Mouse (Mus musculus): ENCODE measurements around the gene Mrpl52.

The Mrpl52 gene

DNA sequence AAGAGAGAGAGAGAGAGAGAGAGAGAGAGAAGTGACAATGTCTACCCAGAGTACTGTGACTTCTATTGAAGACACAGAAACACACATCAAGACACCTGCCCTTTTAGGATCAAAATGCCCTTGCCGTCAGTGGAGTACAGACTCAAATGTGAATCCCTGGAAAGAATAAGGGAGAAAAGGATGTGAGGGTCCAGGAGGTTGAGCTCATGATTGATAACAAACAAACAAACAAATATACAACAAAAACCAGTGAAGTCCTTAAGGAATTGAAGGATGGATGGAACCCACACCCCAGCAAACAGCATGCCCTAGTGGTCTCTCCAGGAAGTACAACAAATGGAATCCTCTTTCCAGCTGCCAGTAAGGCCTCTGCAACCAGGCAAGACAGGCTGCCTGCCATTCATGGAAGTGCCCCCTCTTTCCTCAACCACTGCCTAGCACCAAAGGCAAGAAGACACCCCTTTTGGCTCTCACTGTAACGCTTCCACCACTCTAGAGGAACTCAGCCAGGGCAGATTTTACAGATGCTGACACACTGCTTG lies 14.0 kb upstream of the Mrpl52 start:
- peak; percentile 79 for DNase-seq

DNA sequence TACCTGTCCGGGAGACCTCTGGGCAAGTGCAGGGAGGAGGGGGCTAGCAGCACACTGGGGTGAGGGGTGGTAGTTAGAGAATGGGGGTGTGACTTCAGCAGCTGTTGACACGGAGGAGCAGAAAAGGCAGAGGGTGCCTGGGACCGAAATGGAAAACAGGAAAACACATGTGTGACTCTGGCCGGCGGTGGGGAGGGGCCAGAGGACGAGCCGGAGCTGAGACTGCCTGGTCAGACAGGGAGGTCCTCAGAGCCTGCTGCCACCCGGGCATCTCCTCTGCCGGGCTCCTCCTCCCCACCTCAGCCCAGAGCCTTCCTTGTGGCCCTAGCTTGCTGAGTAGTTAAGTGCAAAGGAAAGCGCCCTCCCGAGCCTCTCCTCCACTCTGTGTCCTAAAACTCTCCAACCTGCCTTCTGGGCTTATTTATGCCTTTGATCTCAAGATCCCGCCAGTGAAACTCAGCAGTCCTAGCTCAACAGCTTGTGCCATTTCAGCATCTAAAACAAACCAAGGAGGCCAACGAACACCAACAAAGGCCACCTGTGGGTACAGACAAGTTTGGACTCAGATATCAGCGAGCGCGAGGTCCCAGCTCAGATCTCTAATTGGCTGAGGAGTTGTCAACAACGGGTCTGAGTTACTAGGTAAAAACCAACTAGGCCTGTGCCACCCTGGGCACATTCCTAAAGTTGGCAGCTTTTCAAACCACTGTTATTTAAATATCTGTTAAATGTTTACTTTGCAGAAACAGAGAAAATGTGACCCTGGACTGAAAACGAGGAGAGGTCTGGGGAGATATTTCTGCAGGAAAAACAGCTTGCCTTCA lies 12.6 kb upstream of the Mrpl52 start:
- DNase-seq = peak; percentile 64

DNA sequence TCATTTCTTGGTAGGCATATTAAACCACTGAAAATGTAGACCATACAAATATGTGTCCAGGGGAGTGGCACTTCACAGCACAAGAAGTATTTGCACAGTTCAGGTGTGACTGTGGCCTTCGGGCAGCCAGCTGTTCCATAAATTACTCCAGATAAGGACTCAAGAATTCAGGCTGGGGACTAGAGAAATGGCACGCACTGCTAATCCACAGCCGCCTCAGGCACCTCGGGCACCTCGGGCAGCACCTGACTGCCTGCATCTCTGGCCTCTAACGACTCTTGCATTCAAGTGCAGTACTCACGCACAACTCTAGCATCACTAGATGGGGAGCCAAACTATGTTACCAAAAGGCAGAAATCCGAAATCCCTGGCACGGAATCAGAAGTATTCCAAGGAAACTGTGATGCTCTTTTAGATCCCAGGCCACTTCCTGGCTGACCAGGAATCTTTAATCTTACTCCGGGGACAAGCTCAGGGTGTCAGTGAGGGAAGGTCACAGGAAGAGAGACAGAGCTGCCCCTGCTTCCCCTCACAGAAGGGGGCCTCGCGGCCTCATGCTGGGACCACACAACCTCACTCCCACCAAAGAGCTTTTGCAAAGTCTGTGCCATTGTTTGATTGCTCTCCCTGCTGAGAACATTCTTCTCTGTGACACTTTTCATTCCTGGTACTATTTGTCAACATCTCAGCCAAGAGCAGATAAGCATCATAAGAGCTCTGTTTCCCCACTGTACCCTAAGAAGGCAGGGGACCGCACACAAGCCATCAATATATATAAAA lies 11.3 kb upstream of the Mrpl52 start:
- peak; percentile 59 for DNase-seq

DNA sequence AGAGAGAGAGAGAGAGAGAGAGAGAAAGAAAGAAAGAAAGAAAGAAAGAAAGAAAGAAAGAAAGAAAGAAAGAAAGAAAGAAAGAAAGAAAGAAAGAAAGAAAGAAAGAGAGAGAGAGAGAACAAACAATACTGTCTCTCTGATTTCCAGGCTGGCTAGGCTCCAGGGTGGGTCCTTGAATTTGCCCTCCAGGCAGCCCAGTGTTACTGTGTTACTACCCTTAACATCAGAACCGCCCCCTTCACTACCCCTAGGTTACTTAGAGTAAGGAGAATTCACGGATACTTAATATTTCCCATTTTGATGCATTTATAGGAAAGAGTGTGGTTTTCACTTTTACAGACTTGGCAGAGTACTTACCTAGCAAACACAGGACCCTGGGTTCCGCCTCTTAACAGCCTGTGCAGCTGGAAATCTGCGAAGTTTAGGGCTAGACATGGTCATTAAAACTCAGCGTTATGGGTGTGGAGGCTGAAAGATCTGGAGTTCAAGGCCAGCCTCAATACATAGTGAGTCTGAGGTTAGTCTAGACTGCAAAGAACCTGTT lies 10.4 kb upstream of the Mrpl52 start:
- DNase-seq = no peak

DNA sequence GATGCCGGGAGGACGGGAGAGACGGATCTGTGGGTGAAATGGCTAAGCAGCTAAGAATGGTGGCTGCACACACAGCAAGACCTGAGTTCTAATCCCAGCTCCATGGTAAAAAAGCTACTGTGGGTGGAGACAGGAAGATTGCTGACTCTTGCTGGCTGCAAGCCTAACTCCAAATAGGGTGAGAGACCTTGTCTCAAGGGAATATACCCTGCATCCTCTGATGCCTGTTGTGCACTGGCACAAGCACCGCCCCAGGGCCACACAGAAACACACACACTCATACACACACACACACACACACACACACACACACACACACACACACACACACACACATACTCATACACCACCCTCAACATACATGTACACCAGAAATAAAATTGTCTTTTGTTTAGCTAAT lies 9.9 kb upstream of the Mrpl52 start:
- no peak for DNase-seq

DNA sequence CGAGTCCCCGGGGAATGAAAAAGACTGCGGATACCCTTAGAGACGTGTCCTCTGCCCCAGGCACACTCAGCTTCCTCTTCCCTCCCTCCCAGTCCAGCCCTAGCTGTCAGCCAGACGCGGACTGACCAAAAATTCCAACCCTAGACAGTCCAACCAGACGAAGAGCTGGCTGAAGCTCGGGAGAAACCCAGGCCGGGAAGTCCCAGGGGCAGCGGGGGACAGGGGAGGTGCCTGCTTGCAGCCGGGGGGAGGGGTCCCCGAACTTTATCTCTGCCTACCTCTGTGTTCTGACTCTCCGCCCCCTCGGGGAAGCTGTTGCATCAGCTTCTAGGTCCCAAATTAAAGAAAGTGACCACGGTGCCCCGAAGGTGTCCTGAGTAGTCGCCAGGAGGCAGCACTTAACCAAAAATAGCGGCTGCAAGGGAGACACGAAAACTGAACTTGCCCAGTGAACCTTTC lies 9.1 kb upstream of the Mrpl52 start, which contains the start of gene Slc7a7:
TSS of gene Slc7a7 (minus strand) at position 158 of the 459 bp plus-strand sequence.
- peak; percentile 54 for DNase-seq

DNA sequence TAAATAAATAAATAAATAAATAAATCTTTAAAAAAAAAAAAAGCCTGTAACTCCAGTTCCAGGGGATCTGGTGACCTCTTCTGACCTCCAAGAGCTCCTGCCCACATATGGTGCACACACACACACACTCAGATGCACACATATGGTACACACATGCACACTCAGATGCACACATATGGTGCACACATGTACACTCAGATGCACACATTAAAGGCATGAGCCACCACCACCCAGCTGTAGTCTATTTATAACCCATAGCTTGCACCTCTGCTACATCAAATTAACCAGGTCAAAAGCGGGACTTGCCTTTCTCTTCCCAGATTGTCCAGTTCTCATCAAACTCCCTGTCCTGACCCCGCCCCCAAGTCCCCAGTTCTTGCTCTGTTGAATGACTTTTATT lies 5.7 kb upstream of the Mrpl52 start:
- no peak for DNase-seq

DNA sequence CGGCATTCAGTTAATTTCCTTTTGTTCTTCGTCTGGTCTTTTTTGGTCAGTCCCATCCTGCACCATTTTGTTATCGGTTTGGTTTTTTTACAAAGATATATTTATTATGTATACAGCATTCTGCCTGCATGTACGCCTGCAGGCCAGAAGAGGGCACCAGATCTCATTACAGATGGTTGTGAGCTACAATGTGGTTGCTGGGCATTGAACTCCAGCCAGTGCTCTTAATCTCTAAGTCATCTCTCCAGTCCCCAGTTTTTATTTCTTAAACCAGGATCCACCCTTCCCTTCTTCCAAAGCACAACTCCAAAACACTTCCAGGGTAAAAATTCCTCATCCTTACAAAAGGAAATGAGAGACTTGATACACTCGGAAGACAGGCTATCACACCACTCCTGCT lies 3.3 kb upstream of the Mrpl52 start:
- peak; percentile 75 for DNase-seq

DNA sequence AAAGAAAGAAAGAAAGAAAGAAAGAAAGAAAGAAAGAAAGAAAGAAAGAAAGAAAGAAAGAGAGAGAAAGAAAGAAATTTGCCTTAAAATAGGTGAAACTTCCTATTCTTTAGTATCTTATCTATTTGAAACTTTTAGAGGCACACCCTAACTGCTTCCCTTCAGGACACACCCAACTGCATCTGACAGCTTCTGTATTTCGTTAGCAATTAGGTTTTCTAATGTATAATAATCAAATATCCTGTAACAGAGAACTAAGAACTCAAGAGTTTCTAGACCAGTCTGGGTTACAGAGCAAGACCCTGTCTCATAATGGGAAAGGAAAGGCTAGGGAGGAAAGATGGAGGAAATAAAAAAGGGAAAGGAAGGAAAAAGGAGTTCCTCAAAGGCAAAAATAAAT lies 2.1 kb upstream of the Mrpl52 start:
- DNase-seq = no peak

DNA sequence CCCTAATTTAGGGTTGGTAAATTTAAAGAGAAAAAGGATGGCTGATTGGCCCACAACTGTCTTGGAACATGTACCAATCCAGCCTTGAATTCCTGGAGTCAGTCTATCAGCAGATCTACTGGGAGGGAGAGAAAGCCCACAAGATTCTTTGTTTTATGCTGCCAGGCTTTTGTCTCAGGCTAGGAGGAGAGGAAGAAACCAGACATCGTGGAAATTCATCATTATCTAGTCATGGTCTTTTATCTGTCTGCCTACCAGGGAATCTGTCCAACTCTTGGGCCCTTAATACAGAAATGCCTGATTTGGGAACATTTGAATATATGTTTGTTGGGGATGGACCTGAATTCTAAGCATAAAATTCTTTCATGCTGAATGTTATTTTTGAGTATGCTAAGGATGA lies 1.2 kb upstream of the Mrpl52 start:
- no peak for DNase-seq

DNA sequence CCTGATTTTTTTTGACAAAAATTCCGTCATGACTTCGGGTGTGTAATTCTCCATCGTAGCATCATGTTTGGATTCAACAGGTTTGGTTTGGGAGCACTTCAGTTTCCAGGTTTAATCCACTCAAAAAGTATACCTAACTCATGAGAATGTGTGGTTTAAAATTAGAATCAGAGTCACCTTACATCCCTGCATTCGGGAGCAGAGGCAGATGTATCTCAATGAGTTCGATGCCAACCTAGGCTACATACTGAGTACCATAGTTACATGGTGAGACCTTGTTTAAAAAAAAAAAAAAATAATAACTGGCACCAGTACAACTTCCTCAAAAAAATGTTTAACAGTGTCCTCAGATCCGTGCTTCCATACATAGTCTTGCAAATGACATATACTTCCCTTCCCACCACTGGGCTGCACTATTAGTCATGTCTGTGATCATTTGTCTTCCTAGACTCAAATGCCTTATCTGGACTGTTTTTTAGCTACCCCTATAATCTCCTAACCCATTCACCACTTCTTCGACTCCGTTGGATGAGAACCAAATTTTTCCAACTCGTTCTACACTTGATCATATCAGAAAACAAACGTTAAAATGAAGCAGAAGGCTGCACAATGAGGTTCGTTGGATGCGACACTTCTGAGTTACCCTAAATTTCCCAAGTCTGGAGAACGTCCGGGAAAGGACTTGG lies 563 bp upstream of the Mrpl52 start:
- DNase-seq = no peak

DNA sequence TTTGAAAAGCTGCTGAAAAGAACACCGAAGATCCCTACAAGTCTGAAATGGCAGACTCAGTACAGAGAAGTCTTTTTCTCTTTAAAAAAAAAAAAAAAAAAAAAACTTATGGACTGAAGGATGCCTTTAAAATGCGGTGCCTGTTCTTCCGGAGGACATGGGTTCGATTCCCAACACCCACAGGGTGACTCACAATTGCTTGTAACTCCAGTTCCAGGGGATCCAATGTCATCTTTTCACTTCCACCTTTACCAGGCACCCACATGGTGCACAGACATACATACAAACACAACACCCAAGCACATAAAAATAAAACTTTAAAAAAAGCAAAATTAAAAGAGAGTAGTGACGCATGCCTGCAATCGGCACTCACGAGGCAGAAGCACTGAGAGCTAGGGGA lies 987 bp downstream of the Mrpl52 start:
- no peak for DNase-seq

DNA sequence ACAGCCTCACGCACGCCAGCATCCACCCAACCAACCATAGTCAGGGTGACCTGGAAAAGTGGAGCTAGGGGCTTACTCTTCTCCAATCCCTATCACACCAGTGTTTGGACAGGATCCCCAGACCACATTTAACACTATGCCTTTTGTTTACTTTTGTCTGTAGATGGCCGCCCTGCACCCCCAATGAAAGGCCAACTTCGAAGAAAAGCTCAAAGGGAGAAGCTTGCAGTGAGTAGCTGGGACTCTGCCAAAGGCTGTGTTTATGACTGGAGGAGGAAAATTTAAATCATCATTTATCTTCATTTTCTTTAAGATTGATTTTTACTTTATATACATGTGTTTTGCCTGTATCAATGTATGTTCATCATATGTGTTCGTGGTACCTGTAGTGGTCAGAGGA lies 1.7 kb downstream of the Mrpl52 start:
- DNase-seq = no peak

DNA sequence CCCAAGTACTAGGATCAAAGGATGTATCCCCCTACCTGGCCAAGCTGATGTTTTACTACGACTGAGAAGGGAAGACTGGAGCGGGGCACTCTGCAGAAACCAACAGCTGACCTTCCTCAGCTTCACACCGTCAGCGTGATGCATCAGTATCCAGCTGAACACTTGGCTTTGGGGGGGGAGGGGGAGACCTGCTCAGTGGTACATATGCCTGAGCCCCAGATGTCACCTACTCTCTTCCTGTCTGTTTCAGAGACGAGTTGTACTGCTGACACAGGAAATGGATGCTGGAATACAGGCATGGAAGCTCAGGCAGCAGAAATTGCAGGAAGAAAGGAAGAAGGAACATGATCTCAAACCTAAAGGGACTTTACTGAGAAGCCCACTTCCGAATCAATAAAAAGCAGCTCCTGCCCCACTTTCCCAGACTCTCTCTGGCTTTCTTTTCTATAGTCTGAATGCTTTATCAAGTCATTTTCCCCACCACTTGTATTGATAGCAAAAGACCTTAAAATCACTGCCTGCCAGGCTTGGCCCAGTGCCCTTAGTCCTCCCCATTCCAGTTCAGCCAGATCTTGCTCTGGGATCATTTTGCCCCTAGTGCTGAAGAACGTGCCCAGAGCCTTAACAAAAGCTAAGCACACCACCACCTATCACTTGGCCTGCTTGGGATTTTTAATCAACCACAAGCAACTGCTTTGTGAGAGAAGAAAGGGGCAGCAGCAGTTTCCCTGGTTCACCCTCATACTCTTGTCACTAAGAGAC lies 2.8 kb downstream of the Mrpl52 start:
- no peak for DNase-seq

DNA sequence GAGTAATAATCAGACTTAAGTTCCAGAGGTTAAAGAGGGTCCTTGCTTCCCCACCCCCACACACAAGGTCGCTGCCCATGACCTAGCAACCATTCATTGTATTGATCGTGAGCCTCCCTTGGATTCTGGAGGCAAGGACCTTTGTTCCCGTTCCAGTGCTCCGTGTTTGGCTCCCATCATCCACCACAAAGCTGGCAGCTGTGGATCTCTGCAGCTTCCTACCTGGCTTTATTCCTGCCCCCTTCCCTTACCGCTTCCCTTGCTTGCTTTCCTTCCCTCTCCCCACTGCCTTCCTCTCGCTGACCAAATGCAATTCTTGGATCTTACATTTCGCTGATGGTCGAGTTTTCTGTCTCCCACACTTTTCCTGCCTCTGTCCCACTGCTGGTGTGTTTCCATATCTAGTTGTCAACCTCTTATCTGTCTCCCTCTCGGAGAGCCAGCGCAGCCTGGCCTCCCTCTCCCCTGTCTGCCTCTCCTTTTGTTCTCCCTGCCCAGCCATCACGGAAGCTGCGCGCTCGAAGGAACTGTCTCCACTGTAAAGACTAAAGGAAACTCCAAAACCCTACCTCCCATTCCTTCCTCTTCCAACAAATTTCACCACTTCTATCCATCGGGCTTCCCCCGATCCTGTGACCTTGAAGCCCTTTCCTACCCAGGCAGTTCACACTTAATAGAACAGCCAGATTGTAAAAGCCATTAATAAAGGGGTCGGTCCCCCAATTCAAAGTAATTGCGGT lies 3.9 kb downstream of the Mrpl52 start:
- no peak for DNase-seq

DNA sequence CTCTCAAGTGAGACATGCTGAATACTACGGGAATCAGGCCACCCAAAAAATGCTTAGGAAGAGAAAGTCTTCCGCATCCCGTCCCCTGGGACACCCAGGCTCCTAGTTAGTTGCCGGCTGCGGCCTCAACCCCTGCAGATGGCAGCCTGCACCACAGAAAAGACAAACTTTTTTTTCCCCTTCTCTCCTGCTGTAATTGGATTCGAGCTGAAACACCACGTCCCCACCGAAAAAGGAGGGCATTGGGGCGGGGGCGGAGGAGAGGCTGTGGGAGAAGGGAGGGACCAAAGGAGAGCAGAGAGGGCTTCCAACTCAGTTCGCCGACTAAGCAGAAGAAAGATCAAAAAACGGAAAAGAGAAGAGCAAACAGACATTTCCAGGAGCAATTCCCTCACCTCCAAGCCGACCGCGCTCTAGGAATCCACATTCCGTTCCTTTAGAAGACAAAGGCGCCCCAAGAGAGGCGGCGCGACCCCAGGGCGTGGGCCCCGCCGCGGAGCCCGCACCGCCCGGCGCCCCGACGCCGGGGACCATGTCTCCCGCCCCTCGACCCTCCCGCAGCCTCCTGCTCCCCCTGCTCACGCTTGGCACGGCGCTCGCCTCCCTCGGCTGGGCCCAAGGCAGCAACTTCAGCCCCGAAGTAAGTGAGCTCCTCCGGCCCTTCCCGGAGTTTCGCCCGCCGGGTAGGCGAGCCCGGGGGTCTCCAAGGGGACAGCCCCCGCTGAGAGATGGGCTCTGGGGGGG lies 4.8 kb downstream of the Mrpl52 start, which contains the start of gene Mmp14:
TSS of gene Mmp14 (plus strand) at position 279 of the 744 bp plus-strand sequence.
- peak; percentile 78 for DNase-seq

DNA sequence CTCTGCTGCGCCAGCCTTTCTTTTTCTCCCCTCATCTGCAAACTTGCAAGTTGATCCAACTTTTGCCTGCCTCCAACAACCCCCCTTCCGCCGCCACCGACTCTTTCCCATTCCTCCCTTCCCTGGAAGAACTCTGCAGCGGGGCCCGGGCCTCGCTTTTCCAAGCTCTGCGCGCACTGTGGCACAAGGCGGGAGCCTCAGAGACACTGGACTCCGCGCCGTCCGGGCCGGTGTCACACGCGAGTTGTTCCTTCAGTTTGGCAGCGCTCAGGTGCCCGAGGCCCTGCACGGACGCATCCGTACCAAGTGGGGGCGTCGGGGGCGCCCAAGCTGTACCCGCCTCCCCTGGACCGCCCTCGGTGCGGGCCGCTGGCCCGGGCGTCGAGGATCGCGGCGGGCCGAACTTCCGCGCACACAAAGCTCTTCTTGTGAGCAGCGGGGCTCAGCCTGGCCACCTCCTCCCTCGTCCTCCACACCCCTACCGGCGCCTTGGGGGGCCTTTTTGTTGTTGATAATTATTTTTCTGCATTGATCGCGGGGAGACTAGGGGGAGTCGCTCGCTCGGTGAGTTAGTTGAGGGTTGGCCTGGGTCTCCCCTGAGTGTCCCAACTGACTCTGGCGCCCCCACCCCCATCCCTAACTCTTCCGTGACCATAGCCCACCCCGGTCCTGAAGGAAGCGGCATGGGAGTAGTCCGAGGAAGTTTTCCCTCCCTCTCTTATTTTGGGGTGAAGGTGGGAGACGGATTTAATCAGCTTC lies 5.5 kb downstream of the Mrpl52 start:
- peak; percentile 53 for DNase-seq

DNA sequence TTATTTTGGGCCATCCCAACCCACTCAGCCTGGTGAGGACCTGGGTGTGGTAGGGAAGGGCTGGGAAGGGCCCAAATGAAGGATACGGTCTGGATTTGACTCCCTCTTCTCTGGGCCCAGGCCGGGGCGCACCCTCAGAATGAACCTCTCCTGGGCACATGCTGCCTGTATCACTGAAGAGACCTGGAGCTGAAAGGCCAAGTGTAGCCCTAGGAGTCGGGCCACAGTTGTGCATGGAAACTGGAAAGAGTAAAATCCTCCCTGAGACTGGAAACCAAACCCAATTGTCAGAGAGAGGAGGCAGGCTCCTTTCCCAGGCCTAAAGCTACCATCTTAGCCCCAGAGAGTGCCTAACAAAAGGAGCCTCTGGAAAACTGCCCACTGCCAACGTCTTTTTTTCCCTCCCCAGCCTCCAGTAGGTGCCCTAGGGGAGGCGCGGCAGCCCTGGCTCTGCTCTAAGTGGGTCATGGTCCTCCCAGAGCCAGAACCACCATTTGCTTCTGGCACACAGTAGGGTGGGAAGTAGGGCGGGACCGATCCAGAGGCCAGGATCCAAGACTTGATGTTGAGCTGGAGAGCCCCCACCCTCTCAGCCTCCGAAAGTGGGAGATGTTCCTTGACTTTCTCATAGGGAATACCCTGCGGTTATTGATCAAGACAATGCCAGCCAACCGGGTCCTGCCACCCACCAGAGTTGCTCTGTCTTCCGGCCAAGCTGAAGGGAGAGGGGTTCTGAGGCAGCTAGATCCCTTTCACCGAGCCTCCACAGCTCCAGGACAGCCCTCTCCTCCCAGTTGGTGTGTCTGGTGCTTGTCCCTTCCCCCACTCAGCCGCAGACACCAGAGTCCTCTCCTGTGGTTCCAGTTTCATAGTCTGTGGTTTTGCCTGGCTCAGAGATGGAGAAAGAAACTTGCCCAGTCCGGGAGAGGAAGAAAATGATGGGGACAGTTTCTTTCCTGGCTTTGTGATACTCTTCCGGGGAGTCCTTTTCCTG lies 6.4 kb downstream of the Mrpl52 start:
- peak; percentile 46 for DNase-seq
